Mouse (Mus musculus): ENCODE data around the gene Osgep.
"Not testable (repeated sequence)": the region's sequence is repeated elsewhere in the genome, so short reads cannot be mapped to it uniquely, and the experiment has no call there.

The Osgep gene

DNA sequence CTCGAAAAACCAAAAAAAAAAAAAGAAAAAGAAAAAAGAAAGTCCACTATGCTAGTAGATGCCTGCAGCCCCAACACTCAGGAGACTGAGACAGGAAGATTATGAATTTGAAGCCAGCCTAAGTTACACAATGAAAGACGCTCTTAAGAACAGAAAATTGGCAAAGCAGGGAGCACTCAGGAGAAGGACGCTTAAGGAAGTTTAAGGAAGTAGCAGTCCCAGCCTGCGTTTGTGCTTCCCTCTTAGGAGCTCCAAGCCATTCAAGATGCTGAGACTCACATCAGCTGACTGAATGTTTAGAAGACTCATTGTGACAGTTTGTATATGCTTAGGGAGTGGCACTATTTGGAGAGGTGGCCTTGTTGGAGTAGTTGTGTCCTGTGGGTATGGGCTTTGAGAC is 16.6 kb downstream of the Osgep start:
- Histone ChIP-seq H3K36me3 (ENCODE audit: control insufficient read depth, insufficient read depth, low read length, poor library complexity, severe bottlenecking) (peaks cover 1% of the 10 kb centered on the region; the same call in 1 of the 2 replicates), H3K27me3 (ENCODE audit: control insufficient read depth, insufficient read depth, low read length, poor library complexity, severe bottlenecking) (no peaks in the 10 kb centered on the region)
- no peak for DNase-seq (ENCODE audit: low read depth, low spot score)

DNA sequence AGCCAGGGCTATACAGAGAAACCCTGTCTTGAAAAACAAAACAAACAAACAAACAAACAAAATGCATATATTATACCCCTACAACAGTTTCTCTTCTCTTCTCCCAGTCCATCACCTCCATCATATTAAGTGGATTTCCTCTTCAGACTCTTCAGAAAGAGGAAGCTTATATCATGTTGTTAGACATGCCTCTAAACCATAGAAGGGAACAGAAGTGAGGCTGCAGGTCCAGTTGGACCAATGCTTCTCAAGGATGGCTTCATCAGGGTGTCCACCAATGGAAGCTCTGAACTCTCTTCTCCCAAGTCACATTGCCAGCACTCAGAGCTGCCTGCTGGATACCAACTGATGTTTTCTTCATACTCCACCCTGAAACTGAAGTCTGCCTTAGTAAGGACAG is 19.4 kb downstream of the Osgep start:
- not testable (repeated sequence) for DNase-seq (ENCODE audit: low read depth, low spot score); H3K36me3 ChIP-seq (ENCODE audit: control insufficient read depth, insufficient read depth, low read length, poor library complexity, severe bottlenecking)

DNA sequence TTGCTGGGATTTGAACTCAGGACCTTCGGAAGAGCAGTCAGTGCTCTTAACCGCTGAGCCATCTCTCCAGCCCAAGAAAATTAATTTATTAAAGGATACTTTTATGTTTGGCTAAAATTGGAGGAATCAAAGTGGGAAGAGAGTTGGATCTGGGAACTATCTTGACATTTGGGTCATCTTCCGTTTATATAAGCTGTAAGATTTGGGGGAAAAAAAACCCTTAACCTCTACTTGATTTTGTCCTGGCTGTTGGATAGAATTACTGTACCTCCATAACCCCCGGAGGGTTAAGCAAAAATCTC is 19.9 kb downstream of the Osgep start:
- DNase-seq (ENCODE audit: low read depth, low spot score), result no peak
- H3K27me3 ChIP-seq (ENCODE audit: control insufficient read depth, insufficient read depth, low read length, poor library complexity, severe bottlenecking), result no peaks in the 10 kb centered on the region
- H3K36me3 ChIP-seq (ENCODE audit: control insufficient read depth, insufficient read depth, low read length, poor library complexity, severe bottlenecking), result no peaks in the 10 kb centered on the region

More for the DNA sequence above, 19.4 kb downstream of the Osgep start:
- not testable (repeated sequence) for H3K27me3 ChIP-seq (ENCODE audit: control insufficient read depth, insufficient read depth, low read length, poor library complexity, severe bottlenecking)

DNA sequence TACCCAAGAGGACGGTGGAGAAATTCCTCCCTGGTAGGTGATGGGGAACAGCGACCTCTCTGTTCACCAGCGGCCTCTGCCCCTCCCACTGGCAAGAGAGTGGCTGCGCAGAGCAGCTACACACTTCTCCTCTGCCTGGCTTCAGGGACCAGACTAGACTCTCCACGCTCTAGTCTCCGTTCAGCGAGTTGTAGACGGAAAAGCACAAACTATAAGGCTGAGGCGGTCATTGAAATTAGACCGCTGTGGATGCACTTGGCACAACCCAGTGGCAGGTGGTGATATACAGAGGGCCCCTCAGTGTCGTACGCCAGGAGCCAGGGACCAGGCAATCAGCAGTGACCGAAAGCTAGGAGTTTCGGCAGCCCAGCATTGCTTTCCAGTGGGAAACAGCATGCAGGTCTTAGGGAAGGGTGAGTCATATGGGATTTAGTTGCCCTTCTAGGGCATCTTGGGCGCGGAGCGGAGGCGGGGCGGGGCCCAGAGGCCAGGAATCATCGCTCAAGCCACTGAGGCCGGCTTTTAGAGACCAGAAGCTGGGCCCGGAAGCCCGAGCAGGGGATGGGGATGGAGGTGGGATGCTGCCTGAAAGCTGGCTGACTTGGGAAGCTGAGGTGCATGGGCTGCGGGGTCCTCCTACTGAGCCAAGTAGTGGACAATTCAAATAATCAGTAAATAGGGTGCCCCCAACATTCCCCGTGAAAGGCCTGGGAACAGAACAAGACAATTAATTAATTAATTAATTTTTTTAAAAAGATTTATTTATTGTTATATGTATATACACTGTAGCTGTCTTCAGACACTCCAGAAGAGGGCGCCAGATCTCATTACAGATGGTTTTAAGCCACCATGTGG is 20.5 kb downstream of the Osgep start:
- peak; percentile 42 for DNase-seq (ENCODE audit: low read depth, low spot score)
- H3K36me3 ChIP-seq (ENCODE audit: control insufficient read depth, insufficient read depth, low read length, poor library complexity, severe bottlenecking), result no peaks in the 10 kb centered on the region
- H3K27me3 ChIP-seq (ENCODE audit: control insufficient read depth, insufficient read depth, low read length, poor library complexity, severe bottlenecking), result no peaks in the 10 kb centered on the region

DNA sequence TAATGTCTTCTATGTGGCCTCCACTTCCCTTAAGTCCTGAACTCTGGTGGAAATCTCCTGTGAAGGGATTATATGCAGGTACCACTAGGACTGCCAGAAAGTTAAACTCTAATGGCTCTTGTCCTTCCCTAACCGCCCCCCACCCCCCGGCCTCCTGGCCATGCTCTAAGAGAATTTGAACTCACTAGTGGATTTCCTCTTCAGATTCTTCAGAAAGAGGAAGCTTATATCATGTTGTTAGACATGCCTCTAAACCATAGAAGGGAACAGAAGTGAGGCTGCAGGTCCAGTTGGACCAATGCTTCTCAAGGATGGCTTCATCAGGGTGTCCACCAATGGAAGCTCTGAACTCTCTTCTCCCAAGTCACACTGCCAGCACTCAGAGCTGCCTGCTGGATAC is 26.7 kb downstream of the Osgep start:
- DNase-seq (ENCODE audit: low read depth, low spot score), result peak; percentile 11
- not testable (repeated sequence) for H3K27me3 ChIP-seq (ENCODE audit: control insufficient read depth, insufficient read depth, low read length, poor library complexity, severe bottlenecking); H3K36me3 ChIP-seq (ENCODE audit: control insufficient read depth, insufficient read depth, low read length, poor library complexity, severe bottlenecking)

DNA sequence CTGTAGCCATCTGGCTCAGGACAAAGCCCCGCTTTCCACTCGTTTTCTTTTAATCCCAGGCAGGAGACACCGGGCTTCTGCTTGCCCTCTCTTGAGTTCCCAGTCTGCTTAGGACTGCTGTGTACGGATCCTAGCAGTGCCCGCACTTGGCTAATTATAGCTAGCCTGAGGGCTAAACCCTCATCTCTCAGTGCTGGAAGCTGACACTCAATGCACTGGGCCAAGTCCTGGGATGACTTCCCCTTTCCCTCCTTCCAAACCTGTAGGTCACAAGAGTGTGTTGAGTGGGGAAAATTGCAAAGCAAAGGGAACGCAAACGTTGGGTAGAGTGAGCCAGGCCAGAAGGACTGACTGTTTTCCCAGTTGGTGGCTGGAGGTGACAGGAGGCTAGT is 27.3 kb downstream of the Osgep start, which contains the start of gene Klhl33:
Gene Klhl33, minus strand, starts transcription at position 134 of the 392 bp plus-strand sequence.
- no peak for DNase-seq (ENCODE audit: low read depth, low spot score)
- H3K36me3 ChIP-seq (ENCODE audit: control insufficient read depth, insufficient read depth, low read length, poor library complexity, severe bottlenecking), result no peaks in the 10 kb centered on the region
- no peaks in the 10 kb centered on the region for H3K27me3 ChIP-seq (ENCODE audit: control insufficient read depth, insufficient read depth, low read length, poor library complexity, severe bottlenecking)

DNA sequence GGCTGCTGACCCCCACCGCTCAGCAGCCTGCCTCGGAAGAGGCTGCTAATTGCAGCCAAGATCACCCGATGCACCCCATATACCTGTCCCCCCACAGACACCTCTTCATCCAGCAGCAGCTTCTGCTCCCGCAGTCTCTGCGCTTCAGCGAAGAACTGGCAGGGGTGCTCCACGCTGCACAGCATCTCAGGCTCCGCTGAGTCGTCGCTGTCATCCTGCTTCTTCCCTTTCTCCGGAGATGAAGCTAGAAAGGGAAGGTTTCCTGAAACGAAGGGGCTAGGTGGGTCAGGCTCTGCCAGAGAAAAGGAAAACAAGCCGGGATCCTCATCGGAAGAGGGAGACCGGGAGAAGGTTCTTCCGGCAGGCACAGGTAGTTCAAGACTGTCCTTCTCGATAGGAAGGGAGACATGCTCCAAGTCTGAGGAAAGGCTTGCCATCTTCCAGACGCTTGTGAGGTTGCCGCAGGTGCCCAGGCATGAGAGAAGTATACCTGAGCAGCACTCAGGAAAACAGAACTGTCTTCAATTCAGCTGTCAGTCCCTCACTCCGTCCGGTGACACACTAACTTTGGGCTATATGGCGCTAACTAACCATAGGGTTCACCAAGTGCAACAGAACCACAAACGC is 27.8 kb downstream of the Osgep start:
- DNase-seq (ENCODE audit: low read depth, low spot score), result no peak
- Histone ChIP-seq H3K36me3 (ENCODE audit: control insufficient read depth, insufficient read depth, low read length, poor library complexity, severe bottlenecking) (no peaks in the 10 kb centered on the region), H3K27me3 (ENCODE audit: control insufficient read depth, insufficient read depth, low read length, poor library complexity, severe bottlenecking) (no peaks in the 10 kb centered on the region)

DNA sequence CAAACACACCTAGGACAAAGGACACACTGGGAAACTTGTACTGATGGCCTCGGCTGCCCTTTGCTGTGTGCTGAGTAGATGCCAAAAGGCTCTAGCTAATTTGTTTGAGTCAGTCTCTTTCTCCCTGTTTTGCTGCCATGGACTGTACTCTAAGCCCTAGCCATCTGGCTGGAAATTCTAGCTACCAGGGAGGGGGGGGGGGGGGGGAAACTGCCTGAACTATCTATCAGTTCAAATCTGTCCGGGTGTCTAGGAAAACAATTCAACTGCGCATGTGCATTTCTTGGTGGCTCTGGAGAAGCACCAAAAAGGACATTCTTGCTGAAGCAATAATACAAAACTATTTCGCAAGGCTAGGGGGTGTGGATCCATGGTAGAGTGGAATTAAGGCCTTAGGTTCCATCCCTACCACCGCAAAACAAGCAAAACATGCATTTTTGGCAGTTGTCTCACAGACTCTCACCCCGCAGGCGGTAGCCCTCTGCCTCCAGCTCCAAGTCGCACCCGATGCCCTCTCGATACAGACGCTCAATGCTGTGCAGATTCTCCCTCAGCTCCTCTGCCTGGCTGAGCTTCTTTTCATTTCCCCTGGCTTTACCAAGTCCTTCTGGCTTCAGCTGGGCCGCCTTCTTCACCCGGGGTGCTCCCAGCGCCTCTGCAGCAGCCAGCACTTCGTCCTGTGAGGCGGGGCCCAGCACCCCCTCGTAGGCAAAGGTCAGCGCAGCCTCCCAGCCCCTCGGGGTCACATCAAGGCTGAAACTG is 28.5 kb downstream of the Osgep start:
- no peak for DNase-seq (ENCODE audit: low read depth, low spot score)
- H3K36me3 ChIP-seq (ENCODE audit: control insufficient read depth, insufficient read depth, low read length, poor library complexity, severe bottlenecking), result no peaks in the 10 kb centered on the region

DNA sequence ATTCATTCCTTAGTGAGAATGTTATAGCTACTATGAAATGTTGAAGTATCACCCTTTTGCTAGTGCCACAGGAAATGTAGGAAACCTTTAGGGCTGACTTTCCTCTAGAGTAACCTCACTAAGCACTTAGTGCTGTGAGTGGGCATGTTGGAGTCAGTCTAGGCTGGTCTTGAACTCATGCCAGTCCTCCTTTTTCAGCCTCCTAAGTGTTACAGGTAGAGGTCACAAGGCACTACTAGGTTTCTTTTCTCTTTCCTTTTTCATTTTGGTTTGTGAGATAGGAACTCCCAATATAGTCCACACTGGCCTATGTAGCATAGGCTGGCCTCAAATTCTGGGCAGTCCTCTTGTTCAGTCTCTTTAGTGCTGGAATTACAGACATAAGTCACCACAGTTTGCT is 29.3 kb downstream of the Osgep start:
- DNase-seq (ENCODE audit: low read depth, low spot score), result no peak
- no peaks in the 10 kb centered on the region for H3K36me3 ChIP-seq (ENCODE audit: control insufficient read depth, insufficient read depth, low read length, poor library complexity, severe bottlenecking)
- no peaks in the 10 kb centered on the region for H3K27me3 ChIP-seq (ENCODE audit: control insufficient read depth, insufficient read depth, low read length, poor library complexity, severe bottlenecking)

More for the DNA sequence above, 28.5 kb downstream of the Osgep start:
- H3K27me3 ChIP-seq (ENCODE audit: control insufficient read depth, insufficient read depth, low read length, poor library complexity, severe bottlenecking), result no peaks in the 10 kb centered on the region

DNA sequence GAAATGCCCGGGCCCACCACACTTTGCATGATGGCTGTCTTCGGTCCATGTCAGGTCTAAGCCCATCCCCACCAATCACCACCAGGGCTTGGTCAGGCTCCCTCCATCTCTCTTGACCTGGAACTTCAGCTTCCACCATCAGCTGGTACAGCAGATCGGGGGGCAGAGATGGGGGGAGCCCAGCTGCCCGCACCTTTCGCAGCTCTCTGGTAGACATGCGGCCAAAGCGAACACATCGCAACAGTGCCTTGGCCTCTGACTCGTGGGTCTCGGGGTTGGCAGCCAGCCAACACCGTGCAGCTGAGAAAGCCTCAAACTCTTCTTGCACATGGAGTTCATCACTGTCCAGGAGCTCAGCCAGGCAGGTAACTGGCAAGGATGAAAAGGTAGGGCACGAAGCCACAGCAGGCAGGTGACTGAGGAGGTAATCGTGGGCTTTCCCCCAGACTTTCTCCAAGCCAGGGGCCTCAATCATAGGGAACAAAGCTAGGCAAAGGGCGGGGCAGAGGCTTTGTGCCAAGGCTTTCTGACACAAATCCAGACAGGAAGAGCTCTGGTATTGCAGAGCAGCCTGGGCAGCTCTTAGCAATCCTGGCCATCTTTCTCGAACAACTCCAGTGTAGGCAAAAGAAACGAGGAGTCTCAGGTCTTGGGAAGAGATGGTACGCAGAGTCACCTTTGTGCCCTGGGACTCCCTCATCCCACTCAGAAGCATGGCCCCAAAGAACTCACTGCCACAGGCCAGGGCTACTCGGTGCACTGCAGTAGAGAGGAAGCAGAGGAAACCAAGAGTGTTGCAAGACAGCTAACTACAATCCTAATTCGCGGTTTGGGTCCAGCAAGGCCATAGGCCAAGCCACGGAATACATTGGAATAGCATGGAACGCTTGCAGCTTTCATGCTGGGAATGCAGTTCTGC is 31.9 kb downstream of the Osgep start:
- Histone ChIP-seq H3K36me3 (ENCODE audit: control insufficient read depth, insufficient read depth, low read length, poor library complexity, severe bottlenecking) (no peaks in the 10 kb centered on the region), H3K27me3 (ENCODE audit: control insufficient read depth, insufficient read depth, low read length, poor library complexity, severe bottlenecking) (no peaks in the 10 kb centered on the region)
- DNase-seq (ENCODE audit: low read depth, low spot score), result no peak

DNA sequence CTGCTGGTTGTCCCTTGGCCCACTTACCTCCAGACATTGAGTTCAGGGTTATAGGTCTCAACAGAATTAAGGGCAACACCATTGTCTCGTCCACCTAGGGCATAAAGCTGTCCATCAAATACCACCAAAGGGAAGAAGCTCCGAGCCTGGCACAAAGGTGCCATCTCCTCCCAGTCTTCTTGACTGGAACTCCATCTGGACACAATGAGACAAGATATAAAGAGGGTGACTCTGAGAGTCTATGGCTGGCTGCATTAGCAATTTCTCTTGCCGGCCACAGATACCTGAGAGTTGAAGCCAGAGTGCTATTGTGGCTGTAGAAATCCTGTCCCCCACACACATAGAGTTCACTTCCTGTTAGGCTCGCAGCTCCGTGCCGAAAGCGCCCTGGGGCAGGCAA is 32.6 kb downstream of the Osgep start:
- Histone ChIP-seq H3K36me3 (ENCODE audit: control insufficient read depth, insufficient read depth, low read length, poor library complexity, severe bottlenecking) (no peaks in the 10 kb centered on the region), H3K27me3 (ENCODE audit: control insufficient read depth, insufficient read depth, low read length, poor library complexity, severe bottlenecking) (no peaks in the 10 kb centered on the region)
- no peak for DNase-seq (ENCODE audit: low read depth, low spot score)

DNA sequence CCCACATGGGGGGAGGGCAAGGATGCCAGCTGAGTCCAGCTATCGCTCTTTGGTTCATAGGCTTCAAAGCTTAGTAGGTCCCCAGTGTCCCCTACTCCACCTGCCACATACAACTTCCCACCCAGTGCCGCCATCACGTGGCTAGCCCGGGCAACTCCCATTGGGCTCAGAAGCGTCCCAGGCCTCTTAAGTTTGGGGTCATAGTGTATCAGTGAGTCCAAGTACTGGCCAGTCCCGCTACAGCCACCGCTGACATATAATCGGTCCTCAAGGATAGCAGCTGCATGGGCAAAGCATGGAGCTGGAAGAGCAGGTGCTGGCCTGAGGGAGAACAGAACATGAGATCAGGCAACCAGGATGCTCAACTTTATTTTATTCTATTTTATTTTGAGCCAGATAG is 33.1 kb downstream of the Osgep start:
- no peaks in the 10 kb centered on the region for H3K36me3 ChIP-seq (ENCODE audit: control insufficient read depth, insufficient read depth, low read length, poor library complexity, severe bottlenecking)
- H3K27me3 ChIP-seq (ENCODE audit: control insufficient read depth, insufficient read depth, low read length, poor library complexity, severe bottlenecking), result no peaks in the 10 kb centered on the region
- DNase-seq (ENCODE audit: low read depth, low spot score), result no peak

DNA sequence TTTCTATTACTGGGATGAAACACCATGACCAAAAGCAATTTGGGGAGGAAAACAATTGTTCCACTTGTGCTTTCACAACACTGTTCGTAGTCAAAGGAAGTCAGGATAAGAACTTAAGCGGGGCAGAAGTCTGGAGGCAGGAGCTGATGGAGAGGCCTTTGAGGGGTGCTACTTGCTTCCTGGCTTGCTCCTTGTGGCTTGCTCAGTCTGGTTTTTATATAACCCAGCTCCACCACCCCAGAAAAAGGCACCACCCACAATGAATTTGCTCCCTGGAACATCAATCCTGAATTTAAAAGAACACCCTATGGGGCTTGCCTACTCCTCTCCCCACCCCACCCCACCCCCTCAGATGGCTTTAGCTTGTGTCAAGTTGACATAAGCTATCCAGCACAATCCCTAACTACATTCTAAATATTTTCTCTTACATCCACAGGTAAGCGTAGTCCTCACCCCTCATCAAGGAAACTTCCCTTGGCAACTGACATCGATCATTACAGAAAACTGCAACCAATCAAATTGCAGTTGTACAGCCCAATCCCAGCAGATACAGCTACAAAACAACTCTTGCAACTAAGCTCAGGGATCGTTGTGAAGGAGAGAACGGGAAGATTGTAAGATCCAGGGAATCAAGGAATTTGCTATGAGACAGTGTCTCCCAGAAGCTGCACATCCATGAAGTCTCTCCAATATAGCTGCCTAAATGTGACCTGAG is 48.3 kb downstream of the Osgep start:
- no peak for DNase-seq (ENCODE audit: low read depth, low spot score)
- no peaks in the 10 kb centered on the region for H3K36me3 ChIP-seq (ENCODE audit: control insufficient read depth, insufficient read depth, low read length, poor library complexity, severe bottlenecking)
- no peaks in the 10 kb centered on the region for H3K27me3 ChIP-seq (ENCODE audit: control insufficient read depth, insufficient read depth, low read length, poor library complexity, severe bottlenecking)

All from splenic B cell, adult 2 months (primary cell).